Mouse (Mus musculus) heart, embryonic 11.5 days (tissue): ENCODE measurements around the gene Lrp3. TPM values are rescaled to one million over a fixed set of nuclear protein-coding genes. Genes with fewer than 3 reads are reported as not detected.
"Not testable (repeated sequence)": the region's sequence is repeated elsewhere in the genome, so short reads cannot be mapped to it uniquely, and the experiment has no call there.

Experiments
- ATAC-seq: fragments of 200-750 bp; cut with Nextera tagmentation; replicated peaks from 2 replicates; pipeline ENCODE4 v1.8.0; 2017; ENCODE audit warnings: moderate library complexity; ENCODE audit not compliant: insufficient number of reproducible peaks, low FRiP score, low TSS enrichment
- H3K27ac ChIP-seq: fragments of 300-500 bp; sonication (generic); 2 replicates; pipeline ENCODE4 v1.5.1; 2014; ENCODE audit warnings: mild to moderate bottlenecking, low read depth, low read length
- H3K27me3 ChIP-seq: fragments of 300-500 bp; sonication (generic); 2 replicates; pipeline ENCODE4 v1.6.1; 2014; ENCODE audit warnings: mild to moderate bottlenecking, low read length, mixed read lengths; ENCODE audit not compliant: control insufficient read depth, insufficient read depth
- H3K36me3 ChIP-seq: fragments of 300-500 bp; sonication (generic); 2 replicates; pipeline ENCODE4 v1.6.1; 2014; ENCODE audit warnings: mild to moderate bottlenecking, low read length, moderate library complexity, mixed read lengths; ENCODE audit not compliant: control insufficient read depth, insufficient read depth
- H3K4me1 ChIP-seq: fragments of 300-500 bp; sonication (generic); 2 replicates; pipeline ENCODE4 v1.6.1; 2014; ENCODE audit warnings: low read length; ENCODE audit not compliant: control insufficient read depth, insufficient read depth
- H3K4me2 ChIP-seq: fragments of 300-500 bp; sonication (generic); 2 replicates; pipeline ENCODE4 v1.6.1; 2014; ENCODE audit warnings: mild to moderate bottlenecking, moderate library complexity
- H3K4me3 ChIP-seq: fragments of 300-500 bp; sonication (generic); 2 replicates; pipeline ENCODE4 v1.5.1; 2014; ENCODE audit warnings: low read depth, low read length
- H3K9ac ChIP-seq: fragments of 300-500 bp; sonication (generic); 2 replicates; pipeline ENCODE4 v1.6.1; 2014; ENCODE audit warnings: mild to moderate bottlenecking, low read depth, low read length, moderate library complexity
- H3K9me3 ChIP-seq: fragments of 300-500 bp; sonication (generic); replicated peaks from 2 replicates; pipeline ENCODE4 v1.6.1; 2016; ENCODE audit warnings: low read length; ENCODE audit not compliant: control insufficient read depth
- WGBS: fragments of 180-500 bp; shearing (Covaris S2); extraction: QIAGEN DNeasy Blood & Tissue Kit; methylation state at CpG from one replicate; pipeline ENCODE4 v1.1.7; 2014; ENCODE audit not compliant: insufficient replicate concordance; 5-methylcytosine and 5-hydroxymethylcytosine counted together
- polyA plus RNA-seq: library from polyadenylated mRNA; unstranded; fragments of >200 nt; fragmentation: Nextera tagmentation; extraction: Ambion mirVana; gene quantifications from 2 replicates; pipeline ENCODE4 v1.2.1, GENCODE M21; 2014

The Lrp3 gene
- polyA plus RNA-seq: 2.1 and 2.2 TPM in 2 replicates

- H3K27ac ChIP-seq: no peak within 1 kb of the TSS
- peaks cover 3% of the 10 kb centered on the region for H3K4me1 ChIP-seq
- peak within 1 kb of the TSS; percentile 70 for H3K9ac ChIP-seq
- H3K4me2 ChIP-seq: peak within 1 kb of the TSS; percentile 95
- H3K36me3 ChIP-seq: no peaks in the 10 kb centered on the region
- 1% methylated on average over 44 of the region's 53 CpGs for WGBS
- no peaks in the 10 kb centered on the region for H3K9me3 ChIP-seq
- peak; percentile 80 for ATAC-seq
- H3K27me3 ChIP-seq: peaks cover 15% of the 10 kb centered on the region
- H3K4me3 ChIP-seq: peak within 1 kb of the TSS; percentile 52
Measured at GRCm38 (mm10) chr7:35215225-35215624, at the start of gene Lrp3. Gene Lrp3, minus strand, starts transcription at chr7:35215498.

GRCm38 (mm10) chr7:35264746-35265145, 49.4 kb upstream of the Lrp3 start:
- Histone ChIP-seq H3K27me3 (no peaks in the 10 kb centered on the region), H3K36me3 (no peaks in the 10 kb centered on the region), H3K9ac (no peak overlapping the region), H3K4me3 (no peak overlapping the region), H3K4me1 (no peaks in the 10 kb centered on the region), H3K4me2 (no peak overlapping the region), H3K27ac (no peak overlapping the region), H3K9me3 (0 out of 2 replicates have a peak, but pooled peaks cover under 1% of the 10 kb centered on the region)
- 8% methylated on average over 7 of the region's 7 CpGs for WGBS
- no peak for ATAC-seq

- no peaks in the 10 kb centered on the region for H3K36me3 ChIP-seq
- 0 out of 2 replicates have a peak, but pooled peaks cover 2% of the 10 kb centered on the region for H3K9me3 ChIP-seq
- no peaks in the 10 kb centered on the region for H3K4me1 ChIP-seq
- no peak overlapping the region for H3K4me2 ChIP-seq
- no peaks in the 10 kb centered on the region for H3K27me3 ChIP-seq
- WGBS: 74% methylated on average over 15 of the region's 15 CpGs
- no peak overlapping the region for H3K4me3 ChIP-seq
- H3K9ac ChIP-seq: no peak overlapping the region
- no peak for ATAC-seq
- no peak overlapping the region for H3K27ac ChIP-seq
Measured at GRCm38 (mm10) chr7:35263595-35264489, 48.5 kb upstream of the Lrp3 start.

GRCm38 (mm10) chr7:35259384-35259783, 44.1 kb upstream of the Lrp3 start:
- 0 out of 2 replicates have a peak, but pooled peaks cover 2% of the 10 kb centered on the region for H3K9me3 ChIP-seq

GRCm38 (mm10) chr7:35258294-35258693, 43.0 kb upstream of the Lrp3 start:
- Histone ChIP-seq H3K4me3 (no peak overlapping the region), H3K27ac (no peak overlapping the region), H3K4me1 (no peaks in the 10 kb centered on the region), H3K27me3 (no peaks in the 10 kb centered on the region), H3K9ac (no peak overlapping the region), H3K4me2 (no peak overlapping the region), H3K36me3 (no peaks in the 10 kb centered on the region), H3K9me3 (0 out of 2 replicates have a peak, but pooled peaks cover 2% of the 10 kb centered on the region)
- ATAC-seq: no peak
- 61% methylated on average over 7 of the region's 7 CpGs for WGBS

More at GRCm38 (mm10) chr7:35259384-35259783, 44.1 kb upstream of the Lrp3 start:
- H3K36me3 ChIP-seq: no peaks in the 10 kb centered on the region
- ATAC-seq: no peak
- no peak overlapping the region for H3K4me3 ChIP-seq
- H3K9ac ChIP-seq: no peak overlapping the region
- H3K27ac ChIP-seq: no peak overlapping the region
- no peak overlapping the region for H3K4me2 ChIP-seq
- WGBS: 82% methylated on average over 8 of the region's 8 CpGs
- H3K4me1 ChIP-seq: no peaks in the 10 kb centered on the region
- no peaks in the 10 kb centered on the region for H3K27me3 ChIP-seq

GRCm38 (mm10) chr7:35252041-35252558, 36.8 kb upstream of the Lrp3 start:
- no peak overlapping the region for H3K27ac ChIP-seq

GRCm38 (mm10) chr7:35237935-35238334, 22.6 kb upstream of the Lrp3 start:
- ATAC-seq, H3K36me3 ChIP-seq, H3K27me3 ChIP-seq, H3K27ac ChIP-seq, H3K4me1 ChIP-seq, H3K9ac ChIP-seq, H3K4me2 ChIP-seq, H3K4me3 ChIP-seq, H3K9me3 ChIP-seq: not testable (repeated sequence)
- 70% methylated on average over 2 of the region's 3 CpGs for WGBS

More at GRCm38 (mm10) chr7:35252041-35252558, 36.8 kb upstream of the Lrp3 start:
- no peaks in the 10 kb centered on the region for H3K9me3 ChIP-seq
- H3K4me2 ChIP-seq: peak overlapping the region; percentile 49
- no peaks in the 10 kb centered on the region for H3K4me1 ChIP-seq
- no peak overlapping the region for H3K4me3 ChIP-seq
- no peaks in the 10 kb centered on the region for H3K36me3 ChIP-seq
- ATAC-seq: peak; percentile 26; the same call in 1 of the 2 replicates
- 8% methylated on average over 12 of the region's 13 CpGs for WGBS
- H3K9ac ChIP-seq: no peak overlapping the region
- H3K27me3 ChIP-seq: no peaks in the 10 kb centered on the region

- Histone ChIP-seq H3K4me2 (peak overlapping the region; percentile 62), H3K36me3 (no peaks in the 10 kb centered on the region), H3K27ac (peak overlapping the region; percentile 90), H3K4me1 (no peaks in the 10 kb centered on the region), H3K4me3 (peak overlapping the region; percentile 63), H3K9ac (peak overlapping the region; percentile 36; the same call in 1 of the 2 replicates), H3K9me3 (no peaks in the 10 kb centered on the region), H3K27me3 (no peaks in the 10 kb centered on the region)
- peak; percentile 64; the same call in 1 of the 2 replicates for ATAC-seq
- 17% methylated on average over 9 of the region's 9 CpGs for WGBS
Measured at GRCm38 (mm10) chr7:35235308-35235707, 20.0 kb upstream of the Lrp3 start.
